Mouse (Mus musculus) myocyte (in vitro differentiated cells): ENCODE results near the gene Hes3.

Source experiments
- CEBPB ChIP-seq: IDR thresholded peaks from 2 replicates; pipeline ENCODE4 v1.6.1; 2011; ENCODE audit warnings: mild to moderate bottlenecking, moderate library complexity; ENCODE audit not compliant: poor library complexity, insufficient read depth, severe bottlenecking
- E2F4 ChIP-seq: IDR thresholded peaks from one replicate; pipeline ENCODE4 v1.6.1; 2011; ENCODE audit warnings: mild to moderate bottlenecking, control low read depth, moderate library complexity; ENCODE audit not compliant: insufficient read depth
- MAX ChIP-seq: IDR thresholded peaks from one replicate; pipeline ENCODE4 v1.6.1; 2011; ENCODE audit warnings: low read depth, mild to moderate bottlenecking, control low read depth
- POLR2A ChIP-seq: IDR thresholded peaks from one replicate; pipeline ENCODE4 v1.6.1; 2011; ENCODE audit warnings: low read depth, mild to moderate bottlenecking, control low read depth, moderate library complexity; ENCODE audit not compliant: insufficient read length
- TCF12 ChIP-seq: IDR thresholded peaks from one replicate; pipeline ENCODE4 v1.6.1; 2011; ENCODE audit warnings: mild to moderate bottlenecking, control low read depth; ENCODE audit not compliant: poor library complexity, insufficient read depth, severe bottlenecking
- TCF3 ChIP-seq: IDR thresholded peaks from one replicate; pipeline ENCODE4 v1.6.1; 2011; ENCODE audit warnings: low read depth, control low read depth; ENCODE audit not compliant: insufficient read length
- USF1 ChIP-seq: IDR thresholded peaks from one replicate; pipeline ENCODE4 v1.6.1; 2011; ENCODE audit warnings: low read depth, mild to moderate bottlenecking, control low read depth, moderate library complexity

DNA sequence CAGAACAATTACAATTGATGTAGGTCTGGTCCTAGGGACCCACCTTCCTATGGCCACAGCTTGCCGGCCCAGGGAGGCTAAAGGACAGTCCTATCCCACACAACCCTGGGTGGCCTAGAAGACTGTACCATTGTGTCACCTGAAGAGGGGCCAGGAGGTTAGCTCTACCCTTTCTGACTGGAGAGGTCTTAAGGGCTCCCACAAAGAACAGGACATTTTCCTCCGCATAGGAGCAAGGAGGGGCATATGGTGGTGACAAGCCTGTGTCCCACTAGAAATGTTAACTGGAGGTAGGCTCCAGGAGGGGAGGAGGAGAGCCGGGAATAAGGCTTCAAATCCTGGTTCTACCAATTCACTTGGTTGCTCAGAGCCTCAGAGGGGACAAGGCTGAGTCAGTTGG is 18.3 kb downstream of the Hes3 start:
- TF ChIP-seq POLR2A (no peak), E2F4 (no peak), MAX (no peak), TCF12 (no peak), USF1 (no peak), TCF3 (no peak), CEBPB (no peak)
